Mouse (Mus musculus) cerebellum, adult 11-12 months (tissue): ENCODE measurements around the gene Prn.

Experiments used
- DNase-seq: peaks from one replicate; pipeline ENCODE4 v3.0.0; 2022

The Prn gene

DNA sequence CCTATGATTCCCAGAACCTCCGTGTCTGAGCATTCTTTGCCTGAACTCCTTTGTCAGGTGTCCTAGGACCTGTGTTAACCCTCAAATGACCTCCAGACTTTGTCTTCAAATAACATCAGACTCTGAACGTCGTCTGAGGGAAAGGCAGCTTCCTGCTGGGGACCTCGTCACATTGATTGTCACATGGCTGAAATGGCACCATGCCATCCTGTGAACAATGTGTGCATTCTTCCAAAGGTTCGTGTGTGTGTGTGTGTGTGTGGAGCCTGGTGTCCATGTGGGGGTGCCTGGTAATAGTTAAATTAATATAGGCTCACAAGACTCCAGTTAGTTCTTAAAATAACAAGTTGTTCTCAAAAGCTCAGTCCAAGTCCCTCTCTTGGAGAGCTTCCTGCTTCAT lies 87.6 kb downstream of the Prn start:
- DNase-seq, result no peak

DNA sequence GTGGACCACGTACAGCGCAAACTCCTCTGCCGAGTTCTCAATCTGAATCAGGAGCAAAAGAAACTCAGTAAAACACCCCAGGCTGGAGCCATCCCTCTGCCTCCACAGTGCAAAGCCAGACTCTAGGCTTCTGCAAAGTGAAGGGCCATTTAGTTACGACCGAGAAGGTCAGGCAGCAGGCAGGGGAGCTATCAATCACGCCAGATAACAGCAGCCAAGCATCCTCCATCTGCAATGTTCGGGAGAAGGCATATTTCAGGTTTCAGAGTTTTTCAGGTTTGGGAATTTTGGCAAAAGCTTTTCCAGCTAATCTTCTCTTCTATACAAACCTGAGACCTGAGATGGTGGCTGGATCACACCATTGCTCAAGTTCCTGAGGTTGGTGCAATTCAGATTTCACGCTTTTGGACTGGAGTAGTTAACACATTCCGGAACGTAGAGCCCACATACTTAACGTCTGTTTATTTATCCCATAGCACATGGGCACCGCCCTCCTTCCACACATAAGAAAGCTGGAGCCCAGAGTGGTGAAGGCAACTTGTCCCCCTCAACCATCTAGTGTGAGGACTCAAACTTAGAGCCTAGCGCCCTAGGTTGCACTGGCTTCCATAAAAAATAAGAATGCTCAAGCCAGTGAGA lies 92.1 kb downstream of the Prn start:
- DNase-seq, result no peak

DNA sequence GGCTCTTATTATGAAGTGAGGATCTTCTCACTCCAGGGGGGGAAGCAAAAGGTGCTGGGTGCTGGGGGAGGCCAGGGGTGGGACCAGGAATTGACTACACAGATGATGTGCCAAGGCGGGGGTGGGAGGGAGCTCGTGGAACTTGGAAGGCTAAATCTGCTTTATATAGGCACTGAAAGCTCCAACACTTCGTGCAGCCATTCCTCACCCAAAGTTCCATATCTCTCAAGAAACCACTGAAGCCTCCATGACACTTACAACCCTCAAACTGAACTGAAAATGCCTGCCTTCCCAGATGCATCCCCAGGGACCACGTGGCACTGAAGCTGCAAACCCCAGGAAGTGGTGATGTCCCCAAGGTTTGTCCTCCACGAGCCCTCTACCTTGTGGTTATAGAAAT lies 94.2 kb downstream of the Prn start:
- no peak for DNase-seq

DNA sequence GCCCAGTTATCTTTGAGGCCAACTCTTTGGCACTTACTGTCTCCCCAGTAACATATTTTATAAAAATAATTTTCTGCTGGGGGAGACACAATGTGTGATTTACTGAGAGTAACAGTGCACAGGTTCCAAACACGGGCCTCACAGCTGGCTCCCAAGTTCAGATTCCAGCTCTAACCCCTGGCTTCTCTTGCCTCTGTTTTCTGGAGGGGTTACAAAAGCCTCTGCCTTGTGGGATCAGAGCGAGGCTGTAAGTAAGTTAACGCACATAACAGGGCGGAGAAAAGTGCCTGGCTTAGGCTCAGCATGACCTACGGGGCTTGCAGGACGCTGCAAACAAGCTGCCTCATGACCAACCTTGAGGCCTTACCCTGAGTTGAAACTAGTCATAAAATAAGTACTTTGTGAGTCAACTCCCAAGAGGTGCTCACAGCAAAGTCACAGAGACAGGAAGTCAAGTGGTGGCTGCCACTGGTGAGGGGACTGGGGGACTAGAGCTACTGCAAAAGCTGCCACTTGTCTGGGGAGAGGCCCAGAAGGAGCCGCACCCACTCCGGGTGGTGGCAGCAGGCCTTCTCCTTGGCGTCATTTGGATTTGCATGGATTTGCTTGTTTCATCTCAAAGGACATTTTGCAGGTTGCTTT lies 94.9 kb downstream of the Prn start:
- DNase-seq, result no peak

DNA sequence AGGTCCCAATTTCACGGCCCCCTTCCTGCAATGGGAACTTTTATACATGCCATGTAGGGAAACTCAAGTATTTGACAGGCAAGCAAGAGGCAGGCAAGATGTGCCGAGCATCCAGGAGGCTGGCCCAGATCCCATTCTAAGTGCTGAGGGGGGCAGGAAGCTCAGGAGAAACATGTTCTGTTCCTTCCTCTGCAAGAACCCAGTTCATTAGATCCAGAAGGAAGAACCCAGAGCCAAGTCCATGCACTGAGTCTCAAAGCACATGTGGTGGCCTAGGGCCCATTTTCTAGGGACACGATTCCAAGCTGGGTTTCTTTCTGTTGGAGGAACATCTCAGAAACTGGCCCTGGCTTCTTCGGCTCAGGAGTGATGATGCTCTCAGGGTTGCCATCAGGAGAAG lies 95.7 kb downstream of the Prn start:
- no peak for DNase-seq
